Mouse (Mus musculus) midbrain, embryonic 10.5 days (tissue): ENCODE measurements around the gene Wwp2. TPM values are rescaled to one million over a fixed set of nuclear protein-coding genes. Genes with fewer than 3 reads are reported as not detected.

ENCODE experiments used
- DNase-seq: peaks from one replicate; pipeline ENCODE4 v3.0.0-alpha.2; 2017; ENCODE audit warnings: low spot score
- H3K27ac ChIP-seq: fragments of 300-500 bp; sonication (generic); replicated peaks from 2 replicates; pipeline ENCODE4 v1.5.1; 2016; ENCODE audit warnings: mild to moderate bottlenecking
- H3K27me3 ChIP-seq: fragments of 300-500 bp; sonication (generic); 2 replicates; pipeline ENCODE4 v1.6.1; 2016; ENCODE audit warnings: low read depth, mild to moderate bottlenecking; ENCODE audit not compliant: poor library complexity, severe bottlenecking
- H3K36me3 ChIP-seq: fragments of 300-500 bp; sonication (generic); 2 replicates; pipeline ENCODE4 v1.6.1; 2016; ENCODE audit warnings: mild to moderate bottlenecking, moderate library complexity
- H3K4me1 ChIP-seq: fragments of 300-500 bp; sonication (generic); 2 replicates; pipeline ENCODE4 v1.6.1; 2016
- H3K4me3 ChIP-seq: fragments of 300-500 bp; sonication (generic); 2 replicates; pipeline ENCODE4 v1.5.1; 2016; ENCODE audit warnings: mild to moderate bottlenecking, moderate library complexity
- H3K9me3 ChIP-seq: fragments of 300-500 bp; sonication (generic); replicated peaks from 2 replicates; pipeline ENCODE4 v1.6.1; 2016; ENCODE audit warnings: mild to moderate bottlenecking
- WGBS: fragments of 180-500 bp; shearing (Covaris S2); methylation state at CpG from one replicate; pipeline ENCODE4 v1.1.7; 2016; 5-methylcytosine and 5-hydroxymethylcytosine counted together
- polyA plus RNA-seq: library from polyadenylated mRNA; unstranded; fragments of >200 nt; fragmentation: Nextera tagmentation; extraction: Ambion mirVana; gene quantifications from 2 replicates; pipeline ENCODE4 v1.2.1, GENCODE M21; 2016

Gene Wwp2
- polyA plus RNA-seq, 1 experiment from 2014 or later, result 54.4 TPM

DNA sequence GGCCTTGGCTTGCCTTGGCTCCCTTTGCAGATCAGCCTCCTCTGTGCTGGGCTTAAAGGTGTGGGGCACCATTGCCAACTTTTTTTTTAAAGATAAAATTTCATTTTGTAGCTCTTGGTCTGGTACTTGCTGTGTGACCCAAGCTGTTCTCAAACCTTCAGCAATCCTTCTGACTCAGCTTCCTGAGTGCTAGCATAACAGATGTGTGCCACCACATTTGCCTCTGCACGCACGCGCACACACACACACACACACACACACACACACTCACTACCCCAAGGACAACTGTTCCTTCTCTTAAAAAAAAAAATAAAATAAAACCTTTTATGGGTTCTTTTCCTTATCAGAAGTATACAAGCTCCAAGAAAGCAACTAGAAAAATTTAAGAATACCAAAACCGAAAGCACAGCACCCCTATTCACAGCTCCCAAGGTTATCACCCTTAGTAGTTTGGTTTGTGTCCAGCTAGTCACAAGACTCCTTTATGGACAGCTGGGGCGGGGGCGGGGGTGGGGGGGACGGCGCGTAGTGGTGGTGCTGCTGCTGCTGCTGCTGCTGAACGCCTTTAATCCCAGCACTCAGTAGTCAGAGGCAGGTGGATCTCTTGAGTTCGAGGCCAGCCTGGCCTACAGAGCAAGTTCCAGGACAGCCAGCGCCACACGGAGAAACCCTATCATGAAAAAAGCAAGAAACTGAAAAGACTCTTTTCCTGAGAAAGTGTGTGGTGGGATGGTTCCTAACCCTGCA is 68.2 kb downstream of the Wwp2 start:
- Histone ChIP-seq H3K9me3 (no peaks in the 10 kb centered on the region), H3K27ac (peak overlapping the region; percentile 60), H3K4me3 (no peak overlapping the region), H3K36me3 (peaks cover 24% of the 10 kb centered on the region), H3K4me1 (peaks cover 29% of the 10 kb centered on the region), H3K27me3 (no peaks in the 10 kb centered on the region)
- 85% methylated on average over 13 of the region's 13 CpGs for WGBS
- DNase-seq, result no peak

DNA sequence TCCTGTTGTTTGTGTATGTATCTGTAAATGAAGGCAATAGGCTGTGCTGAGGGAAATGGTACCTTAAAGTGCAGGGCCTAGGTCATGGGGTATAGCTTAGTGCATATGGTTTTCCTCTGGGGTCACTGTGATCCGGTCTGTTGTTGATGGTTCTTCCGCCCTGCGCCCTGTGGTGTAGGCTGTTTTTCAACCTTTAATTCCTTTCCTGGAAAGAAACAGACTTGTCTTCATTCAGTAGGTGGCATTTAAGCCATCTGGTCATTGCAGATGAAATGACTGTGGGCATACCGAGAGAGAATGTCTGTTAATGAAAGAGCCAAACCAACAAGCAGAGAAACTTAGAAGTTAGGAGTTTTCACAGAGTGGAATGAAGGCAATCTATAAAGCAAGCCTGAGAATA is 69.1 kb downstream of the Wwp2 start:
- WGBS, result 88% methylated on average over 4 of the region's 4 CpGs
- H3K4me1 ChIP-seq, result peaks cover 29% of the 10 kb centered on the region
- peaks cover 24% of the 10 kb centered on the region for H3K36me3 ChIP-seq
- no peaks in the 10 kb centered on the region for H3K27me3 ChIP-seq
- H3K27ac ChIP-seq, result peak overlapping the region; percentile 9; the same call in 1 of the 2 replicates
- DNase-seq, result no peak
- H3K9me3 ChIP-seq, result no peaks in the 10 kb centered on the region
- H3K4me3 ChIP-seq, result no peak overlapping the region

DNA sequence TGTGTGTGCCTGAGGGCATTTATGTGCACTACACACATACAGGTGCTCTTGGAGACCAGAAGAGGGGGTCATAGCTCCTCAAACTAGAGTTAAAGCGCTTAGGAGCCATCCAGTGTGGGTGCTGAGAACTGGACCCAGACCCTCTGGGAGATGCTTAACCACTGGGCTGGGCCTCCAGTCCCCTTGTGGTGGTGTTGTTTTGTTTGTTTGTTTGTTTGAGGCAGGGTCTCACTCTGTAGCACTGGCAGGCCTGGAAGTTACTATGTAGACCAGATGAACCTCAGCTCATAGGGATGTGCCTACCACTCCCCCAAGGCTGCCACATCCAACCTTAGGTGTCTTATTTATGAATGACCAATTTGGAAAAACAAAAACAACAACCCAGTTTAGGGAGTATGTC is 70.9 kb downstream of the Wwp2 start:
- no peak overlapping the region for H3K4me3 ChIP-seq
- peaks cover 29% of the 10 kb centered on the region for H3K4me1 ChIP-seq
- WGBS, result 100% methylated on average over 1 of the region's 1 CpGs
- no peaks in the 10 kb centered on the region for H3K27me3 ChIP-seq
- H3K9me3 ChIP-seq, result no peaks in the 10 kb centered on the region
- H3K36me3 ChIP-seq, result peaks cover 24% of the 10 kb centered on the region
- no peak for DNase-seq
- no peak overlapping the region for H3K27ac ChIP-seq

DNA sequence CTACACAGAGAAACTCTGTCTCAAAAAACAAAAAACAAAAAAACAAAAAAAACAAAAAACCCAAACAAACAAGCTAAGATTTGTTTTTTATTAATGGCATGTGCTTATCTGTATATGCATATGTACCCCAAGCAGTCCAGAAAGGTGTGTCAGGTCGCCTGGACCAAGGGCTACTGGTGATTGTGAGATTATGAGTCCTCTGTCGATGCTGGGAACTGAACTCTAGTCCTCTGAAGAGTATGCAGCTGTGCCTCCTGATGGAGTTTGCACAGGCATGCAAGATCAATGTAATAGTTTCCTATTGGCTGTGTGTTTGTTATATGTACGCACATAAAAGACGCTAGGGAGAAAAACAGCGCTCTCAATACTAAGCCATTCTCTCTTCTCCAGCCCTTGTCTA is 74.0 kb downstream of the Wwp2 start:
- no peaks in the 10 kb centered on the region for H3K9me3 ChIP-seq
- no peaks in the 10 kb centered on the region for H3K27me3 ChIP-seq
- no peak overlapping the region for H3K4me3 ChIP-seq
- H3K27ac ChIP-seq, result no peak overlapping the region
- WGBS, result 91% methylated on average over 5 of the region's 5 CpGs
- H3K36me3 ChIP-seq, result peaks cover 24% of the 10 kb centered on the region
- no peak for DNase-seq
- peaks cover 1% of the 10 kb centered on the region for H3K4me1 ChIP-seq

DNA sequence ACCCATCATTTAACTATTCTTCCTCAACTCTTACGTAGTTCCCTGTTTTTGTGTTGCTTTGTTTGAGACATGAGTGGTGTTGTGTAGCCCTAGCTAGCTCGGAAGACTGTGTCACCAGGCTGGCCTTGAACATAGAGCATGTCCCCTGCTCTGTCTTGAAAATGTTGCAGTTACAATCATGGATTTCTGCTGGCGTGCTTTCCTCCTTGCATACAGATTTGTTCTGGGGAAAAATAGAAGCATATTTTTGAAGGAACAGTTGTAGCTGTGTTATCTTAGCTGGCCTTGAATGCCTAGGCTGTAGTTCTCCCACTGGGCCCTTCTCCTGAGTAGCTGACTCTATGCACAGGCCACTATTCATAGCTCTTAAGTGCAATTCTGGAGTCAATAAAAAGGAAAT is 74.6 kb downstream of the Wwp2 start:
- Histone ChIP-seq H3K27me3 (no peaks in the 10 kb centered on the region), H3K36me3 (peaks cover 24% of the 10 kb centered on the region), H3K27ac (no peak overlapping the region), H3K4me3 (no peak overlapping the region), H3K4me1 (no peaks in the 10 kb centered on the region), H3K9me3 (no peaks in the 10 kb centered on the region)
- WGBS, result 91% methylated on average over 3 of the region's 3 CpGs
- no peak for DNase-seq

DNA sequence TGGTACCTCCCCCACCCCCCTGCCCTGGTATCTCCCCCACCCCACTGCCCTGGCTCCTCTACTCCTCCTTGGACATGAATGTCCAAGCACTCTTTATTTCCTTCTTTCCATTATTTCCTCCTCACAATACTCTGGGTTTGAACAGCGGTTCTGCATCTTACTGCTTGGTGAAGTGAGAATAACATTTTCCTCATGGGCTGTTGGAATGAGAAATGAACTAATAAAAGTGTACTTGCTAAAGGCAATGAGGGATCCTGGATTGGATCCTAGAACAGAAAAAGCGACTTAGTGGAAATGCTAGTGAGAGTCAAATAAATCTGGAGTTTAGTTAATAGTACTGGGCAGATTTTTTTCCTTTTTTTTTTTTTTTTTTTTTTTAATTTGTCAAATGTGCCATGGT is 77.1 kb downstream of the Wwp2 start:
- DNase-seq, result no peak
- no peaks in the 10 kb centered on the region for H3K4me1 ChIP-seq
- H3K9me3 ChIP-seq, result no peaks in the 10 kb centered on the region
- no peak overlapping the region for H3K27ac ChIP-seq
- no peak overlapping the region for H3K4me3 ChIP-seq
- no peaks in the 10 kb centered on the region for H3K27me3 ChIP-seq
- peaks cover 9% of the 10 kb centered on the region for H3K36me3 ChIP-seq
- 90% methylated on average over 2 of the region's 2 CpGs for WGBS

DNA sequence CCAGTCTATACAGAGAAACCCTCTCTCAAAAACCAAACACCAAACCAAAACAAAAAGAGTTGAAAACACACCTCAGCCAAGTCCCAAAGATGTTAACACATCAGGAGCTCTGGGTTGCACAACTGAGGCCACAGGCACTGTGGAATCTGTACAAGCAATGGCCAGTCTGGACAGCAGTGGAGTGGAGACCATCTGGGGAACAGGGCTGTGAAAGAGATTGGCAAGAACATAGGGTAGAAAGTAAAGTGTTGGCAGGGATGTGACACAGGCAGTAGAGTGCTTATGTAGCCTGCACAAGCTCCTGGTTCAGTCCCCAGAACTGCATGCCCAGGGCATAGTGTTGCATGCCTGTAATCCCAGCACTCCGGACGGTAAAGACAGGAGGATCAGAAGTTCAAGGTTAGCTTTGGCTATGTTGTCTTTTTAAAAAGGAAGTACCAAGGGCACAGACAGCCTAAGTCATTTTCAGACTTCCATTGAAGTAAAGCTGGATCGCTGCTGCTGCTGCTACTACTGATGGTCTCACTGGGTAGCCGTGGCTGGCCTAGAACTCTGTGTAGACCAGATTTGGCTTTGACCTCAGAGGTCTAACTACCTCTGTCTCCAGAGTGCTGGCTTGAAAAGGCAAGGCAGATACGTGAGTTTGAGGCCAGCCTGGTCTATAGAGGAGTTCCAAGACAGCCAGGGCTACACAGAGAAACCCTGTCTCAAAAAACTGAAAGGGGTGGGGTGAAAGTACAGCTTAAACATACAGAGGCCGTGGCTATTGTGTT is 79.0 kb downstream of the Wwp2 start:
- DNase-seq, result no peak
- Histone ChIP-seq H3K27ac (no peak overlapping the region), H3K4me3 (no peak overlapping the region), H3K4me1 (no peaks in the 10 kb centered on the region), H3K27me3 (no peaks in the 10 kb centered on the region), H3K36me3 (peaks cover 19% of the 10 kb centered on the region), H3K9me3 (no peaks in the 10 kb centered on the region)
- 92% methylated on average over 6 of the region's 6 CpGs for WGBS

DNA sequence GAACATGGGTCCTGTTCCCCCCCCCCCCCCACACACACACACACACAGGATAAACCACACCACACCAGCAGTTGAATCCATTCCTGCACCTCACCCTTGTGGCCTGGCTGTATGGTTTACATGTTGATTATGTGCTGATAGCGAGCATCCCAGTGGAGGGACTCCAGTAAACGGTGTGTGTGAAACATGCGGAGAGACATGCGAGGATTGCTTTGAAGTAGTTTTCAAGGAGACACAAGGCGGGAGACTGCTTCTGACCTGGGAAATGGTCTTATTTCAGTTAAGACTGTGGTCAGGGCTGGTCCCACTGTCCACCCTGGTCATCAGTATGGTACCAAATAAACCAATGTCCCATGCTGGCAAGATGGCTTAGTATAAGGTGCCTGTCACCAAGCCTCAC is 82.6 kb downstream of the Wwp2 start:
- peaks cover 19% of the 10 kb centered on the region for H3K36me3 ChIP-seq
- 95% methylated on average over 5 of the region's 5 CpGs for WGBS

DNA sequence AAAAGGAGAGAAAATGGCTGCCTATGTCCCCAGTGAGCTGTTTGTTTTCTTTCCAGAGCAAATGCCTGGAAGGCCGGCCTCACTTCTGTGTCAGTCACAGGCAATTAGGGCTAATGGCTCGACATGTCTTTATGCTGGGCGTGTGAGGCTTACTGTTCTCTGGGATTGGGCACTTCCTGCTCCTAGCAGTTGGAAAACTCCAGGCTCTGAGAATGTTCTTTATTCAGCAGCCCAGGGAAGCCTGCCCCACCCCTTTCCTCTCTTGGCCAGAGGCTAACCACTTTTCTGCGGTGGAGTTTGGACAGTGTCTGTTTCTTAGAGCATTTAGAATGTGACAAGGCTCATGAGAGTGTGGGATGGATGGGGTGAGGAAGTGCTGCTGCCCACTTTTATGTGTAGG is 83.7 kb downstream of the Wwp2 start:
- H3K27ac ChIP-seq, result no peak overlapping the region
- 60% methylated on average over 4 of the region's 4 CpGs for whole genome bisulfite sequencing

More for the DNA sequence above, 82.6 kb downstream of the Wwp2 start:
- no peak overlapping the region for H3K4me3 ChIP-seq
- no peak for DNase-seq
- H3K27ac ChIP-seq, result no peak overlapping the region
- H3K9me3 ChIP-seq, result no peaks in the 10 kb centered on the region
- H3K4me1 ChIP-seq, result no peaks in the 10 kb centered on the region
- no peaks in the 10 kb centered on the region for H3K27me3 ChIP-seq

DNA sequence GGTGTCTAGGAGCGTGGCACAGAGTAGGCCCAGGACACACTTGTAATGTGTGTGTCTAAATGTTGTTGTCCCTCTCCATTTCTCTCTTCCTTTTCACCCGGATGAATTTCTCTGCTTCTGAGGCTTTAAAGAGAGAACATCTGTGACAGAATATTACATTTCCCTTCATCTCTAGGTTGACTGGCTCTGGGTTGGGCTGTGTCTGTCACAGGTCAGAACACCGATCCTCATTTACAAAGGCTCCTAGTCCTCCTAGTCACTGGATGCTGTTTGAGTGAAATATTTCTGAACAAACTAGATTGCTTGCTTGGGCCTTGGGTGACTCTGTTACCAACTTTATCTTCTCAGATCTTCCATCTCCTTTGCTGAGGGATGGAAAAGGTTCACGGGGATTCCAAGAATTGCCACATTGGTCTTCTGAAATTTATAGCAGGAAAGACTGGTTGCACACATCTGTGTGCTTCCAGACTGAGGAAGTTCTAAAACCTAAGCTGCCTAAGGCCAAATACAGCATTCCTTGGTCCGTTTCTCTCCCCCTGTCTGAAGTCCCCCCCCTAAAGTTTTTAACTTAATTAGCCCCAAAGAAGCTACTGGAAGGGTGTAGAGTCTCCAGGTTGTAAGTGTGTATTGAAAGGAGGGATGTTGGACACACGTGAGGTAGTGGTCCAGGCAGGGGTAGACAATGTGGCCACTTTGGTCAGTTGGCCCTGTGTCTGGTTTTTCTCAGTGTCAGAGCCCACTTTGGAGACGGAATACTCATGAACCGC is 85.8 kb downstream of the Wwp2 start:
- 92% methylated on average over 8 of the region's 8 CpGs for WGBS
- Histone ChIP-seq H3K27me3 (no peaks in the 10 kb centered on the region), H3K9me3 (no peaks in the 10 kb centered on the region), H3K4me1 (no peaks in the 10 kb centered on the region), H3K4me3 (no peak overlapping the region), H3K36me3 (peaks cover 19% of the 10 kb centered on the region), H3K27ac (no peak overlapping the region)
- no peak for DNase-seq

More for the DNA sequence above, 83.7 kb downstream of the Wwp2 start:
- DNase-seq, result no peak
- Histone ChIP-seq H3K36me3 (peaks cover 19% of the 10 kb centered on the region), H3K9me3 (no peaks in the 10 kb centered on the region), H3K27me3 (no peaks in the 10 kb centered on the region), H3K4me1 (no peaks in the 10 kb centered on the region), H3K4me3 (no peak overlapping the region)

DNA sequence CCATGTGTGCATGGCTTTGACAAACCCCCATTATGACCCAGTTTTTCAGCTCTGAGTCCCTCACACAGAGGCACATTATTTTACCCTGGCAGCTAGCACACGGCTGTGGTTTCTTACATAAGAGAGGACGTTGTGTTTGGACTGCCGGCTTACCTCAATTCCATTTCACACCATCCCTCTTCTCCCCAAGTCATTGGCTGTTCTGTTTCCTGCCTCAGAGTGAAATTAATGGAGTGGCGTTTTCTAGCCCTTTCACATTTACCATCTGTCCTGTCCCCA is 86.3 kb downstream of the Wwp2 start:
- DNase-seq, result no peak
- Histone ChIP-seq H3K9me3 (no peaks in the 10 kb centered on the region), H3K4me3 (no peak overlapping the region), H3K4me1 (no peaks in the 10 kb centered on the region), H3K36me3 (peaks cover 18% of the 10 kb centered on the region), H3K27ac (no peak overlapping the region), H3K27me3 (no peaks in the 10 kb centered on the region)
- WGBS, result 96% methylated on average over 4 of the region's 4 CpGs

DNA sequence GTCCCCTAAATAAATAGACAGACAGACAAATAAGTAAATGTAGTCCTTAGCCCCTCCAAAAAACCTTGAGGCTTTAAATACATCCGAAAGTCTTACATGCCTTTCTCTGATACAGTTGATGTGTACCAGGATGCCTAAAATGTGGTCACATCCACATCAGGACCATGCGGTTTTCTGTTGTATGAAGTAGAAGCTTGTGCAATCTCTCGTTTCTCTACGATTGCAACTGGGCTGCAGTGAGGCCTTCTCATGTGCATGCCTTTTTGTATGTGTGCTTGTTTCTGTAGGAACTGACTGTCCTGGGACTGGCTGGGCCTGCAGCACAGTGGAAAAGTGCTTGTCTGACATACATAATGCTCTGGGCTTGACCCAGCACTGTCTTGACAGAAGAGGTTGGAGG is 88.4 kb downstream of the Wwp2 start:
- Histone ChIP-seq H3K27me3 (no peaks in the 10 kb centered on the region), H3K27ac (no peak overlapping the region), H3K4me3 (no peak overlapping the region), H3K9me3 (no peaks in the 10 kb centered on the region), H3K36me3 (no peaks in the 10 kb centered on the region), H3K4me1 (no peaks in the 10 kb centered on the region; the same call in 1 of the 2 replicates)
- no peak for DNase-seq
- WGBS, result 92% methylated on average over 4 of the region's 4 CpGs

DNA sequence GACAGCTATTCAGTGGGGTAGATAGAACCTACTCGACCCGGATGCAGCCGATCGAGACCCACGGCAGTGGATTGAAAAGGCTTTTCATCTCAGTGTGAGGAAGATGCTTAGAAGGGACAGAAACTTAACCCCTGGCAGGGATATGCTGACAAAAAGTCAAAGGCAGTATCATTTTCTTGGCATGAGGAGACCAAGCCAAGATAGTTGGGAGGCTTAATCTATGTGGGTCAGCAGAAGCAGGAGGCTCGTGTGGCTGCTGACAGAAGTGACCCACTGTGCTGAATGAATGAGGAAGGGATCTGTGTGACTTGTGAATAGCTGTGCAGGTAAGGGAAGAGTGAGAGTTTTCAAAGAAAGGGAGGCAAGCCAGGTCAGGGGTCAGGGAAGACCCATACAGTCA is 92.6 kb downstream of the Wwp2 start:
- no peaks in the 10 kb centered on the region for H3K9me3 ChIP-seq
- DNase-seq, result no peak
- peaks cover 7% of the 10 kb centered on the region for H3K36me3 ChIP-seq
- 66% methylated on average over 6 of the region's 6 CpGs for WGBS
- no peak overlapping the region for H3K4me3 ChIP-seq
- H3K27ac ChIP-seq, result no peak overlapping the region
- no peaks in the 10 kb centered on the region for H3K27me3 ChIP-seq
- no peaks in the 10 kb centered on the region; the same call in 1 of the 2 replicates for H3K4me1 ChIP-seq
